In the genomic region with DNA sequence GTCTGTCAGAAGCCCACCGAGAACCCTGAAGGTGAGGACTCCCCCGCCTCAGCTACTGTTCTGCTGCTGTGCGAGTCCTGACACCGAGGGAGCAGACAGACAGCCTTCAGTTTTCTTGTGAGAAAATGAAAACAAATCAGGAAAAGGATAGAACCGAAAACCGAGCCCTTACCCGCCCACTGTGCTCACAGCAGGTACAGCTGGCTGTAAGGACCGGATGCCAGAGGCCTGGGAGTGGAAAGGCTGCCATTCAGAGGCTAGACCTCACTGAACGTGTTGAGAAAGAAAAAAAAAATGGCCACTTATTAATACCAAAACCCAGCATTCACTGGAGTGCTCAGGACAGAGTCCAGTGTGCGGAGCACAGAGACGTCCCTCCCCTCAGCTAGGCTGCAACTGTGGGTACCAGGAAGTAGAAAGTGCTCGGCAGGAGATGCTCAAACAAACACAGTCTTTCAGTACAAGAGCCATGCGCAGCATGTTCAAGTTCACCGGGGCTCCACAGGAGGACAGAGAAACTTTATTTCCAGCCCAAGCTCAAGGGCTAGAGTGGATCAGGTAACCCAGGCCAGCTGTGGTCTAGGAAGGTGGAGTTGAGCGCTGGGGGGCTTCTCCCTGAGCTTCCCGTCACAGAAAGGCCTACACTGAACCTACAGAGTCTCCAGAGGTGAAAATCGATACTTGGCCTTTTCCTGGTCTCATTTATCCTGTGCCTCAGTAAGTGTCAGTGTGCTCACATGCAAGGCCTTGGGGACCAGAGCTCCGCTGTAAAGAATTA, we compare ENCODE assay signal across 8 mouse cellular contexts.
DNase-seq lines count a peak whose midpoint lies in the region; ATAC-seq and TF ChIP-seq lines count a peak whose summit lies in the region.
"Had no signal": no experiment of that assay in that cellular context is flagged by ENCODE, and none has a peak within 500 bp of the region (broad histone marks: within the 10 kb centered on the region; RNA-seq: fewer than 3 reads in every experiment).

No protein-coding gene starts in this region.

- peaks cover 33% of the 10 kb centered on the region for H3K4me1 ChIP-seq in hindbrain, embryonic 12.5 days
- H3K4me1 ChIP-seq in olfactory bulb, adult 2 months (ENCODE audit: control insufficient read depth, insufficient read depth, low read length), result peaks cover 69% of the 10 kb centered on the region

- no peak for DNase-seq in layer of hippocampus, adult 2 months (ENCODE audit: low spot score in 2 of 2)
- no peak for DNase-seq in layer of hippocampus, postnatal 36 days
- peak; percentile 73 to 74 for DNase-seq in cerebellum, postnatal 10 days
- no peak for DNase-seq in B cell, adult 2 months
- DNase-seq in urinary bladder, postnatal 10 days (ENCODE audit: low spot score), result no peak
- DNase-seq: lung, adult 18-20 months had no signal

- no peak for TF ChIP-seq CTCF in layer of hippocampus, adult 2 months (conservative IDR thresholded peaks at IDR 0.05)
- no peak for TF ChIP-seq CTCF in olfactory bulb, adult 2 months (IDR thresholded peaks at IDR 0.05; ENCODE audit: insufficient read depth, low read depth, low read length)

- H3K9ac ChIP-seq in hindbrain, embryonic 12.5 days, result no peak overlapping the region

- H3K9me3 ChIP-seq in hindbrain, embryonic 12.5 days (replicated peaks), result no peaks in the 10 kb centered on the region

- H3K27ac ChIP-seq in layer of hippocampus, adult 2 months, result peak overlapping the region; percentile 88
- H3K27ac ChIP-seq in hindbrain, embryonic 12.5 days, result peak overlapping the region; percentile 62
- peak overlapping the region; percentile 70 for H3K27ac ChIP-seq in olfactory bulb, adult 2 months (ENCODE audit: insufficient read depth, low read depth, low read length)

- H3K36me3 ChIP-seq in hindbrain, embryonic 12.5 days, result peaks cover 44% of the 10 kb centered on the region

- TF ChIP-seq POLR2A in olfactory bulb, adult 2 months (IDR thresholded peaks at IDR 0.05; ENCODE audit: insufficient read depth, low read depth, low read length), result no peak

- no peaks in the 10 kb centered on the region for H3K27me3 ChIP-seq in hindbrain, embryonic 12.5 days

- H3K4me3 ChIP-seq in layer of hippocampus, adult 2 months, result no peak overlapping the region
- no peak overlapping the region for H3K4me3 ChIP-seq in hindbrain, embryonic 12.5 days
- no peak overlapping the region for H3K4me3 ChIP-seq in olfactory bulb, adult 2 months (ENCODE audit: insufficient read depth, low read depth, low read length)

- no peak overlapping the region for H3K4me2 ChIP-seq in hindbrain, embryonic 12.5 days (replicated peaks)

- 0 out of 2 replicates have a peak, but pooled peaks have one; percentile 17 for ATAC-seq in hindbrain, embryonic 12.5 days (ENCODE audit: low FRiP score)

- 61% methylated on average over 18 of the region's 18 CpGs for WGBS in hindbrain, embryonic 12.5 days
- WGBS in olfactory bulb, adult 2 months, result 70% methylated on average over 18 of the region's 18 CpGs

Comparison
In these comparisons a context has a peak if more than half of its experiments do, and no peak if none do; other contexts are left out.
1. DNase-seq: peak in cerebellum, postnatal 10 days (2 of 2); none in layer of hippocampus, adult 2 months (0 of 2), layer of hippocampus, postnatal 36 days (0 of 2), B cell, adult 2 months (0 of 2) and urinary bladder, postnatal 10 days (single experiment).
2. Peak in every context shown above with its lines, with median percentiles within 50 percentile points of each other: H3K27ac ChIP-seq.